Mouse (Mus musculus) heart, embryonic 15.5 days (tissue): ENCODE measurements around the gene Gm3636. TPM values are rescaled to one million over a fixed set of nuclear protein-coding genes. Genes with fewer than 3 reads are reported as not detected.
"Not testable (repeated sequence)": the region's sequence is repeated elsewhere in the genome, so short reads cannot be mapped to it uniquely, and the experiment has no call there.

Source experiments
- ATAC-seq: fragments of 200-750 bp; cut with Nextera tagmentation; replicated peaks from 2 replicates; pipeline ENCODE4 v1.8.0; 2017; ENCODE audit warnings: low read depth, moderate TSS enrichment; ENCODE audit not compliant: insufficient number of reproducible peaks, insufficient read depth, low FRiP score
- H3K27ac ChIP-seq: fragments of 300-500 bp; sonication (generic); 2 replicates; pipeline ENCODE4 v1.5.1; 2015; ENCODE audit warnings: mild to moderate bottlenecking, inconsistent platforms
- H3K27me3 ChIP-seq: fragments of 300-500 bp; sonication (generic); 2 replicates; pipeline ENCODE4 v1.6.1; 2015; ENCODE audit warnings: inconsistent platforms
- H3K36me3 ChIP-seq: fragments of 300-500 bp; sonication (generic); 2 replicates; pipeline ENCODE4 v1.6.1; 2015; ENCODE audit warnings: mild to moderate bottlenecking, inconsistent platforms
- H3K4me1 ChIP-seq: fragments of 300-500 bp; sonication (generic); replicated peaks from 2 replicates; pipeline ENCODE4 v1.6.1; 2015; ENCODE audit warnings: inconsistent platforms
- H3K4me2 ChIP-seq: fragments of 300-500 bp; sonication (generic); 2 replicates; pipeline ENCODE4 v1.6.1; 2015; ENCODE audit warnings: inconsistent platforms, mild to moderate bottlenecking, moderate library complexity
- H3K4me3 ChIP-seq: fragments of 300-500 bp; sonication (generic); 2 replicates; pipeline ENCODE4 v1.5.1; 2015; ENCODE audit warnings: mild to moderate bottlenecking, inconsistent platforms
- H3K9ac ChIP-seq: fragments of 300-500 bp; sonication (generic); 2 replicates; pipeline ENCODE4 v1.6.1; 2015; ENCODE audit warnings: mild to moderate bottlenecking, inconsistent platforms
- H3K9me3 ChIP-seq: fragments of 300-500 bp; sonication (generic); replicated peaks from 2 replicates; pipeline ENCODE4 v1.6.1; 2016; ENCODE audit warnings: inconsistent platforms
- WGBS: fragments of 180-500 bp; shearing (Covaris S2); methylation state at CpG from one replicate; pipeline ENCODE4 v1.1.7; 2015; ENCODE audit warnings: mixed read lengths; 5-methylcytosine and 5-hydroxymethylcytosine counted together
- polyA plus RNA-seq: library from polyadenylated mRNA; unstranded; fragments of >200 nt; fragmentation: Nextera tagmentation; extraction: Ambion mirVana; gene quantifications from 2 replicates; pipeline ENCODE4 v1.2.1, GENCODE M21; 2015

Gm3636 gene
- 7.7 and 7.8 TPM in 2 replicates for polyA plus RNA-seq

- H3K4me3 ChIP-seq, H3K4me2 ChIP-seq, H3K4me1 ChIP-seq, H3K27me3 ChIP-seq, H3K9ac ChIP-seq, H3K9me3 ChIP-seq, ATAC-seq, H3K27ac ChIP-seq, H3K36me3 ChIP-seq: not testable (repeated sequence)
- no CpG with 5 or more reads among the region's 2 CpGs for WGBS
Measured at GRCm38 (mm10) chr14:6742232-6742631, at the start of gene Gm3636. TSS of gene Gm3636 (minus strand) at chr14:6742332.

DNA sequence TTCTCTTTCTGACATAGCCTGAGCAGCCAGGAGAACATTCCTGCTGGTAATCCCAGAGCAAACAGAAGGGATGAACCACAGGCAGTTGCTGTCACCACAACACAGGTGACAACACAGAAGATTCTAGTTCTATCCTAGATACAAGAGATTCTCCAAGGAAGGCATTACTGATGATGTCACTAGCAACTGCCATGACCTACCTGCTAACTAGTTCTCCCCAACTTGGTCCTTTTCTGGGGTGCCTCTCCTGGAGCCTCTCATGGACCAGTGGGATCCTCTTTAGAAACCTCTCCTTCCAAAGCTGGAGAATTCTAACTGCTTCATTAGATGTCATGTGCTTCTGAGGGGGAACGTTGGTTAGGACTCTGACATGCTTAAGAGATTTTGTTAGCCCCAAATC is 32.2 kb upstream of the Gm3636 start, which contains the start of gene Gm8362:
Gene Gm8362 (minus strand): TSS at position 101 of the 400 bp plus-strand sequence.
- H3K36me3 ChIP-seq, H3K4me1 ChIP-seq, H3K27me3 ChIP-seq, H3K9ac ChIP-seq, H3K27ac ChIP-seq, H3K4me2 ChIP-seq, H3K9me3 ChIP-seq, H3K4me3 ChIP-seq, ATAC-seq: not testable (repeated sequence)
- 93% methylated on average over 1 of the region's 1 CpGs for WGBS

- not testable (repeated sequence) for H3K27me3 ChIP-seq, H3K27ac ChIP-seq, H3K4me1 ChIP-seq, H3K36me3 ChIP-seq, H3K9ac ChIP-seq, H3K9me3 ChIP-seq, ATAC-seq
- Histone ChIP-seq H3K4me3 (peak overlapping the region; percentile 52), H3K4me2 (peak overlapping the region; percentile 65)
- 0% methylated on average over 5 of the region's 13 CpGs for WGBS
Measured at GRCm38 (mm10) chr14:6757231-6757536, 15.1 kb upstream of the Gm3636 start.

- not testable (repeated sequence) for H3K27me3 ChIP-seq, H3K4me1 ChIP-seq, ATAC-seq, H3K9me3 ChIP-seq, H3K36me3 ChIP-seq
- WGBS = 2% methylated on average over 22 of the region's 67 CpGs
- Histone ChIP-seq H3K4me3 (peak overlapping the region; percentile 52), H3K27ac (peak overlapping the region; percentile 53; the same call in 1 of the 2 replicates), H3K4me2 (peak overlapping the region; percentile 65), H3K9ac (peak overlapping the region; percentile 41; the same call in 1 of the 2 replicates)
Measured at GRCm38 (mm10) chr14:6756384-6757230, 14.5 kb upstream of the Gm3636 start.

DNA sequence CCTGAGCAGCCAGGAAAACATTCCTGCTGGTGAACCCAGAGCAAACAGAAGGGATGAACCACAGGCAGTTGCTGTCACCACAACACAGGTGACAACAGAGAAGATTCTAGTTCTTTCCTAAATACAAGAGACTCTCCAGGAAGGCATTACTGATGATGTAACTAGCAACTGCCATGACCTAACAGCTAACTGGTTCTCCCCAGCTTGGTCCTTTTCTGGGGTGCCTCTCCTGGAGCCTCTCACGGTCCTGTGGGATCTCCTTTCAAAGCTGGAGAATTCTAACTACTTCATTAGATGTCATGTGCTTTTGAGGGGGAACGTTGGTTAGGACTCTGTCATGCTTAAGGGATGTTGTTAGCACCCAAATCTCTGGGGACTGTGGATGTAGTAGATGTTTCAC is 22.0 kb downstream of the Gm3636 start, which contains the start of gene Gm8050:
Gene Gm8050 (minus strand): TSS at position 101 of the 400 bp plus-strand sequence.
- not testable (repeated sequence) for H3K9me3 ChIP-seq, H3K27me3 ChIP-seq, H3K4me2 ChIP-seq, H3K27ac ChIP-seq, H3K4me3 ChIP-seq, H3K36me3 ChIP-seq, H3K4me1 ChIP-seq, H3K9ac ChIP-seq, ATAC-seq
- WGBS = 67% methylated on average over 1 of the region's 2 CpGs

Other genes with a start within 250 kb of the Gm3636 start
- 0.15 TPM in 1 of 2 replicates, not detected in the other for gene Gm8356, start 205.0 kb downstream of the Gm3636 start, polyA plus RNA-seq
- gene Gm3629, start 151.7 kb downstream of the Gm3636 start, polyA plus RNA-seq = 0.32 and 0.59 TPM in 2 replicates
- gene Gm3460, start 119.9 kb downstream of the Gm3636 start, polyA plus RNA-seq = not detected in 2 replicates
- gene Gm10251, start 58.2 kb downstream of the Gm3636 start, polyA plus RNA-seq = not detected in 2 replicates
- gene Gm8050, start 22.1 kb downstream of the Gm3636 start, polyA plus RNA-seq = not detected in 2 replicates
- gene Gm8362, start 32.1 kb upstream of the Gm3636 start, polyA plus RNA-seq = not detected in 2 replicates
- not detected in 2 replicates for gene Gm3642, start 98.0 kb upstream of the Gm3636 start, polyA plus RNA-seq
- 0.67 and 0.78 TPM in 2 replicates for gene Gm3667, start 147.6 kb upstream of the Gm3636 start, polyA plus RNA-seq
- not detected in 2 replicates for gene Gm6356, start 231.5 kb upstream of the Gm3636 start, polyA plus RNA-seq